Mouse (Mus musculus) urinary bladder, adult 18-20 months (tissue): Measurements from ENCODE around the gene Cd164.

Source experiments
- DNase-seq, 2 experiments: peaks; one replicate each; pipeline ENCODE4 v3.0.0; 2022; ENCODE audit warnings: low spot score in 2 of 2, mixed read lengths in 2 of 2

Gene Cd164

GRCm38 (mm10) chr10:41518981-41519618 is at the start of gene Cd164:
Cd164 (plus strand) TSS chr10:41519414.
- peak; percentile 84 to 86 for DNase-seq

GRCm38 (mm10) chr10:41470693-41471092 is 48.5 kb upstream of the Cd164 start:
- no peak for DNase-seq

- DNase-seq: no peak
Measured at GRCm38 (mm10) chr10:41472534-41472933, 46.7 kb upstream of the Cd164 start.

GRCm38 (mm10) chr10:41472962-41473481 is 46.2 kb upstream of the Cd164 start:
- no peak for DNase-seq

GRCm38 (mm10) chr10:41473782-41474468 is 45.3 kb upstream of the Cd164 start:
- no peak for DNase-seq

- no peak for DNase-seq
Measured at GRCm38 (mm10) chr10:41474981-41475391, 44.2 kb upstream of the Cd164 start.

GRCm38 (mm10) chr10:41476171-41477017 is 42.8 kb upstream of the Cd164 start, which contains the start of gene Mical1:
Mical1 (plus strand) TSS chr10:41476314.
- peak; percentile 50 to 59 for DNase-seq

GRCm38 (mm10) chr10:41477018-41477277 is 42.3 kb upstream of the Cd164 start:
- no peak for DNase-seq

- peak; percentile 39 to 70 for DNase-seq
Measured at GRCm38 (mm10) chr10:41477278-41478181, 41.7 kb upstream of the Cd164 start.

- DNase-seq: no peak
Measured at GRCm38 (mm10) chr10:41479961-41480360, 39.3 kb upstream of the Cd164 start.

GRCm38 (mm10) chr10:41480938-41481880 is 38.0 kb upstream of the Cd164 start:
- DNase-seq: no peak

GRCm38 (mm10) chr10:41482446-41482845 is 36.8 kb upstream of the Cd164 start:
- no peak for DNase-seq

- no peak for DNase-seq
Measured at GRCm38 (mm10) chr10:41485778-41486177, 33.4 kb upstream of the Cd164 start.

- DNase-seq: no peak
Measured at GRCm38 (mm10) chr10:41486506-41487170, 32.6 kb upstream of the Cd164 start.

- DNase-seq: no peak
Measured at GRCm38 (mm10) chr10:41488877-41489276, 30.3 kb upstream of the Cd164 start.

GRCm38 (mm10) chr10:41489294-41489693 is 29.9 kb upstream of the Cd164 start:
- DNase-seq: no peak

GRCm38 (mm10) chr10:41489708-41490517 is 29.3 kb upstream of the Cd164 start, which contains the start of the genes Smpd2 and Ppil6:
Smpd2 (minus strand) TSS chr10:41490369.
Ppil6 (plus strand) TSS chr10:41490439.
- DNase-seq: peak; percentile 93 to 97

- no peak for DNase-seq
Measured at GRCm38 (mm10) chr10:41490518-41490873, 28.7 kb upstream of the Cd164 start.

GRCm38 (mm10) chr10:41491111-41491510 is 28.1 kb upstream of the Cd164 start:
- peak in 1 of 2 experiments; percentile 37 for DNase-seq
